Mouse (Mus musculus) bone marrow, adult 2 months (tissue): Measurements from ENCODE around the gene Map6.

Source experiments
- CTCF ChIP-seq: fragments of 200-500 bp; IDR thresholded peaks from 2 replicates; pipeline ENCODE4 v1.5.1; 2011; ENCODE audit warnings: low read length, control low read depth; ENCODE audit not compliant: control insufficient read depth, insufficient read depth
- POLR2A ChIP-seq: fragments of 200-500 bp; IDR thresholded peaks from 2 replicates; pipeline ENCODE4 v1.6.1; 2011; ENCODE audit warnings: low read depth, mild to moderate bottlenecking, control low read depth, low read length, borderline replicate concordance; ENCODE audit not compliant: control insufficient read depth

DNA sequence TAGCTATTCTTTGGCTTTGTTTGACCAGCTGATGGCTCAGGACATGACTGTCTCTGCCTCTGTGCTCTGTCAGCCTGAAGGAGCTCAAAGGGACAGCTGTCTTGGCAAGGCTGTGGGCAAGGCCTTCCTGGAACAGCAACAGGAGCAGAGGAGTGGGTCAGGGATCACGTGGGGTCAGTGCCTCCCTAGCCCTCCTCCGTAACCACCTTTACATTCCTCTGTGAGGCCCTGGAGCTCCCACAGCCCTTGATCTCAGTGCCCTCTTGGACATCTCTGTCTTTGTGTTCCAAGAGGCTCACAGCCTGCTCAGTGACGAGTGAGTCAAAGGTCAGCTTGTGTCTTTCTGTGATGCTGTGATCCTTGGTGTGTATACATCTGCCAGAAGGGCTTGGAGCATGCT, 39.4 kb downstream of the Map6 start:
- TF ChIP-seq CTCF (no peak), POLR2A (no peak)
